Mouse (Mus musculus) CH12.LX (cell line): Measurements from ENCODE around the gene Etl4. TPM values are rescaled to one million over a fixed set of nuclear protein-coding genes. Genes with fewer than 3 reads are reported as not detected.
A peak's percentile ranks its signal among the peaks of the same experiment; 100 is the strongest.

Source experiments
- DNase-seq: peaks from one replicate; pipeline ENCODE4 v3.0.0-alpha.2; 2013; ENCODE audit errors: extremely low read depth
- H3K27ac ChIP-seq: 2 replicates; pipeline ENCODE4 v1.5.1; 2012; ENCODE audit warnings: low read depth, mild to moderate bottlenecking, control low read depth, moderate library complexity; ENCODE audit not compliant: insufficient read depth
- H3K27me3 ChIP-seq: replicated peaks from 2 replicates; pipeline ENCODE3; 2012; ENCODE audit warnings: inconsistent platforms
- H3K36me3 ChIP-seq, 2 experiments: replicated peaks in 1 of 2; 2 replicates each; pipeline versions ENCODE3 to v1.6.1; 2012; ENCODE audit warnings: inconsistent platforms in 1 of 2, low read length in 1 of 2, mild to moderate bottlenecking in 1 of 2, mixed read lengths in 1 of 2, moderate library complexity in 1 of 2; ENCODE audit not compliant: control insufficient read depth in 1 of 2, insufficient read depth in 1 of 2
- H3K4me1 ChIP-seq, 2 experiments: 2 replicates each; pipeline ENCODE4 v1.6.1; 2012; ENCODE audit warnings: inconsistent platforms in 1 of 2, moderate library complexity in 1 of 2; ENCODE audit not compliant: insufficient read depth in 2 of 2, control insufficient read depth in 1 of 2
- H3K4me2 ChIP-seq: 2 replicates; pipeline ENCODE4 v1.6.1; 2012; ENCODE audit warnings: low read depth, mild to moderate bottlenecking, control low read depth; ENCODE audit not compliant: poor library complexity, insufficient read depth, severe bottlenecking
- H3K4me3 ChIP-seq, 3 experiments: fragments of 150-350 bp in 1 of 3; sonication (generic) in 1 of 3; replicated peaks in 1 of 3; 2 replicates each; pipeline versions ENCODE3 to v1.5.1; 2011 to 2012; ENCODE audit warnings: low read depth in 2 of 3, low read length in 2 of 3, mild to moderate bottlenecking in 2 of 3, moderate library complexity in 2 of 3, control low read depth in 1 of 3, improper control_type of control experiment in 1 of 3, inconsistent platforms in 1 of 3, mixed read lengths in 1 of 3; ENCODE audit not compliant: poor library complexity in 1 of 3
- H3K79me2 ChIP-seq: replicated peaks from 2 replicates; pipeline ENCODE4 v1.6.1; 2012; ENCODE audit warnings: mild to moderate bottlenecking, moderate library complexity; ENCODE audit not compliant: control insufficient read depth, poor library complexity, insufficient read depth, severe bottlenecking; ENCODE audit errors: extremely low read depth
- H3K9ac ChIP-seq: 2 replicates; pipeline ENCODE4 v1.6.1; 2012; ENCODE audit warnings: low read depth, mild to moderate bottlenecking, control low read depth, moderate library complexity; ENCODE audit not compliant: insufficient read depth
- H3K9me3 ChIP-seq: replicated peaks from 2 replicates; pipeline ENCODE3; 2012; ENCODE audit warnings: low read length, inconsistent platforms, mixed read lengths
- BHLHE40 ChIP-seq: IDR thresholded peaks from 2 replicates; pipeline ENCODE4 v1.6.1; 2011; ENCODE audit warnings: mild to moderate bottlenecking, low read depth, low read length, improper control_type of control experiment
- CHD1 ChIP-seq: IDR thresholded peaks from 2 replicates; pipeline ENCODE4 v1.6.1; 2012; ENCODE audit warnings: low read depth, low read length, improper control_type of control experiment, inconsistent platforms
- CTCF ChIP-seq, 2 experiments: IDR thresholded peaks in 1 of 2; conservative IDR thresholded peaks in 1 of 2; 2 replicates each; pipeline ENCODE4 v1.5.1; 2011 to 2012; ENCODE audit warnings: low read depth in 2 of 2, low read length in 2 of 2, improper control_type of control experiment in 1 of 2, inconsistent platforms in 1 of 2, mild to moderate bottlenecking in 1 of 2, moderate library complexity in 1 of 2
- ELF1 ChIP-seq: IDR thresholded peaks from 2 replicates; pipeline ENCODE4 v1.6.1; 2014; ENCODE audit warnings: low read depth, mild to moderate bottlenecking, inconsistent platforms, low read length, improper control_type of control experiment
- EP300 ChIP-seq: IDR thresholded peaks from 2 replicates; pipeline ENCODE4 v1.6.1; 2011; ENCODE audit warnings: low read length, improper control_type of control experiment
- ETS1 ChIP-seq: conservative IDR thresholded peaks from 2 replicates; pipeline ENCODE4 v1.6.1; 2012; ENCODE audit warnings: low read depth, mild to moderate bottlenecking, inconsistent platforms, low read length, improper control_type of control experiment, moderate library complexity
- GABPA ChIP-seq: IDR thresholded peaks from 2 replicates; pipeline ENCODE4 v1.6.1; 2012; ENCODE audit warnings: low read depth, low read length, improper control_type of control experiment, inconsistent platforms; ENCODE audit not compliant: insufficient replicate concordance
- HCFC1 ChIP-seq: IDR thresholded peaks from 2 replicates; pipeline ENCODE4 v1.6.1; 2012; ENCODE audit warnings: low read depth, mild to moderate bottlenecking, inconsistent platforms, low read length, improper control_type of control experiment
- IRF4 ChIP-seq: IDR thresholded peaks from 2 replicates; pipeline ENCODE4 v1.6.1; 2014; ENCODE audit warnings: low read depth, mild to moderate bottlenecking, inconsistent platforms, low read length, improper control_type of control experiment
- JUN ChIP-seq: IDR thresholded peaks from 2 replicates; pipeline ENCODE4 v1.6.1; 2011; ENCODE audit warnings: low read depth, mild to moderate bottlenecking, low read length, improper control_type of control experiment, moderate library complexity; ENCODE audit not compliant: insufficient read depth
- JUND ChIP-seq: conservative IDR thresholded peaks from 2 replicates; pipeline ENCODE4 v1.6.1; 2011; ENCODE audit warnings: low read depth, low read length, improper control_type of control experiment
- MAX ChIP-seq: IDR thresholded peaks from 2 replicates; pipeline ENCODE4 v1.6.1; 2011; ENCODE audit warnings: low read length, improper control_type of control experiment
- MAZ ChIP-seq: IDR thresholded peaks from 2 replicates; pipeline ENCODE4 v1.6.1; 2012; ENCODE audit warnings: low read depth, mild to moderate bottlenecking, inconsistent platforms, low read length, improper control_type of control experiment, moderate library complexity
- MEF2A ChIP-seq: IDR thresholded peaks from 2 replicates; pipeline ENCODE4 v1.6.1; 2014; ENCODE audit warnings: low read depth, mild to moderate bottlenecking, inconsistent platforms, low read length, improper control_type of control experiment, borderline replicate concordance
- MYC ChIP-seq: IDR thresholded peaks from 2 replicates; pipeline ENCODE4 v1.6.1; 2011; ENCODE audit warnings: low read depth, mild to moderate bottlenecking, improper control_type of control experiment, low read length
- NELFE ChIP-seq: IDR thresholded peaks from 2 replicates; pipeline ENCODE4 v1.6.1; 2011; ENCODE audit warnings: low read depth, low read length, improper control_type of control experiment
- PAX5 ChIP-seq: IDR thresholded peaks from 2 replicates; pipeline ENCODE4 v1.6.1; 2012; ENCODE audit warnings: low read length, inconsistent platforms, mixed read lengths
- POLR2AphosphoS2 ChIP-seq: IDR thresholded peaks from 2 replicates; pipeline ENCODE4 v1.6.1; 2011; ENCODE audit warnings: low read depth, low read length, improper control_type of control experiment
- RAD21 ChIP-seq: IDR thresholded peaks from 2 replicates; pipeline ENCODE4 v1.6.1; 2011; ENCODE audit warnings: low read depth, mild to moderate bottlenecking, low read length, improper control_type of control experiment, moderate library complexity
- RCOR1 ChIP-seq: conservative IDR thresholded peaks from 2 replicates; pipeline ENCODE4 v1.6.1; 2012; ENCODE audit warnings: low read depth, mild to moderate bottlenecking, inconsistent platforms, low read length, improper control_type of control experiment
- SMC3 ChIP-seq: IDR thresholded peaks from 2 replicates; pipeline ENCODE4 v1.6.1; 2011; ENCODE audit warnings: low read depth, low read length, improper control_type of control experiment
- TBP ChIP-seq: conservative IDR thresholded peaks from 2 replicates; pipeline ENCODE4 v1.6.1; 2011; ENCODE audit warnings: low read depth, low read length, improper control_type of control experiment
- TCF12 ChIP-seq: IDR thresholded peaks from 2 replicates; pipeline ENCODE4 v1.6.1; 2014; ENCODE audit warnings: low read depth, mild to moderate bottlenecking, inconsistent platforms, low read length, improper control_type of control experiment
- ZC3H11A ChIP-seq: IDR thresholded peaks from 2 replicates; pipeline ENCODE4 v1.6.1; 2012; ENCODE audit warnings: low read depth, mild to moderate bottlenecking, inconsistent platforms, low read length, improper control_type of control experiment
- ZMIZ1 ChIP-seq: IDR thresholded peaks from 2 replicates; pipeline ENCODE4 v1.6.1; 2012; ENCODE audit warnings: low read depth, mild to moderate bottlenecking, inconsistent platforms, low read length, improper control_type of control experiment
- ZNF384 ChIP-seq: IDR thresholded peaks from 2 replicates; pipeline ENCODE4 v1.6.1; 2012; ENCODE audit warnings: low read depth, low read length, improper control_type of control experiment, inconsistent platforms
- dilution Hi-C: fragments of 300-500 bp; cut with MboI; formaldehyde crosslinking; loops from 2 replicates; pipeline ENCODE4 v1.14.3; 2020; ENCODE audit warnings: low sequenced_read_pairs; ENCODE audit not compliant: extremely low pct_unique_long_range_greater_than_20kb, extremely low pct_ligation_motif_present
- in situ Hi-C: fragments of 300-500 bp; cut with MboI; formaldehyde crosslinking; loops from 3 replicates; pipeline ENCODE4 v1.14.3; 2019; ENCODE audit warnings: low sequenced_read_pairs, low pct_ligation_motif_present, low pct_unique_long_range_greater_than_20kb, mixed read lengths
- polyA plus RNA-seq: library from polyadenylated mRNA; unstranded; fragments of >175 nt; gene quantifications from 2 replicates; pipeline ENCODE4 v1.2.1, GENCODE M21; 2012; ENCODE audit warnings: low read depth; ENCODE audit not compliant: insufficient read length
- total RNA-seq, 2 experiments: library from RNA; depleted of rRNA; stranded (reverse); fragments of 300-350 nt in 1 of 2; fragments of >200 nt in 1 of 2; gene quantifications; 2 replicates each; pipeline ENCODE4 v1.2.3; 2012 to 2014

Etl4 gene
- total and polyA plus RNA-seq, 3 experiments = 7.2 to 18.6 (median 11.7) TPM

- dilution Hi-C loops (no loop called here), in situ Hi-C loops (no loop called here)
- TF ChIP-seq GABPA (no peak), ZC3H11A (no peak), CHD1 (no peak), BHLHE40 (no peak), TBP (no peak)
- no peak overlapping the region for H3K27ac ChIP-seq
- no peak for DNase-seq
- no peaks in the 10 kb centered on the region for H3K27me3 ChIP-seq
- peaks cover 0 to 4% of the 10 kb centered on the region in 2 experiments for H3K36me3 ChIP-seq
- no peak overlapping the region for H3K4me3 ChIP-seq
- H3K4me1 ChIP-seq = peaks cover 19 to 31% of the 10 kb centered on the region in 2 experiments; a peak in 3 of 4 replicates
- no peaks in the 10 kb centered on the region; the same call in 1 of the 2 replicates for H3K79me2 ChIP-seq
- H3K9ac ChIP-seq = no peak overlapping the region
- H3K9me3 ChIP-seq = no peaks in the 10 kb centered on the region
- no peak overlapping the region for H3K4me2 ChIP-seq
Observed at GRCm38 (mm10) chr2:20692898-20693297, 783.3 kb downstream of the Etl4 start.

- Histone ChIP-seq H3K4me2 (no peak overlapping the region), H3K4me1 (peaks cover 19 to 35% of the 10 kb centered on the region in 2 experiments), H3K79me2 (no peaks in the 10 kb centered on the region; the same call in 1 of the 2 replicates), H3K4me3 (no peak overlapping the region), H3K9me3 (no peaks in the 10 kb centered on the region), H3K27ac (no peak overlapping the region), H3K9ac (no peak overlapping the region), H3K27me3 (no peaks in the 10 kb centered on the region), H3K36me3 (peaks cover 0 to 4% of the 10 kb centered on the region in 2 experiments)
- dilution Hi-C loops (no loop called here), in situ Hi-C loops (no loop called here)
- no peak for DNase-seq
- TF ChIP-seq RAD21 = peak; percentile 8
- TF ChIP-seq SMC3 = peak; percentile 23; the same call in 1 of the 2 replicates
- TF ChIP-seq CTCF (conservative IDR thresholded peaks at IDR 0.05 in 1 of 2, IDR thresholded peaks at IDR 0.05 in 1 of 2; ENCODE audit: low read depth in 2 of 2, low read length in 2 of 2) = peak in 1 of 2 experiments; percentile 34; a peak in 2 of 4 replicates
- no peak for TF ChIP-seq IRF4
Observed at GRCm38 (mm10) chr2:20693772-20694171, 784.2 kb downstream of the Etl4 start.

GRCm38 (mm10) chr2:20697719-20698118 is 788.1 kb downstream of the Etl4 start:
- no peaks in the 10 kb centered on the region; the same call in 1 of the 2 replicates for H3K79me2 ChIP-seq
- dilution Hi-C loops = no loop called here
- peak; percentile 56 for DNase-seq
- H3K4me3 ChIP-seq = no peak overlapping the region
- H3K27ac ChIP-seq = no peak overlapping the region
- no peak overlapping the region for H3K9ac ChIP-seq
- H3K9me3 ChIP-seq = no peaks in the 10 kb centered on the region
- peaks cover 14 to 20% of the 10 kb centered on the region in 2 experiments for H3K4me1 ChIP-seq
- H3K4me2 ChIP-seq = peak overlapping the region; percentile 50; the same call in 1 of the 2 replicates
- no peaks in the 10 kb centered on the region for H3K27me3 ChIP-seq
- H3K36me3 ChIP-seq = no peaks in the 10 kb centered on the region
- in situ Hi-C loops = no loop called here
- TF ChIP-seq EP300 (peak; percentile 90), ELF1 (no peak), ETS1 (peak; percentile 81), JUN (peak; percentile 82), CTCF (conservative IDR thresholded peaks at IDR 0.05 in 1 of 2, IDR thresholded peaks at IDR 0.05 in 1 of 2; ENCODE audit: low read depth in 2 of 2, low read length in 2 of 2) (no peak), MAX (peak; percentile 98), ZNF384 (no peak), MEF2A (peak; percentile 88), GABPA (no peak), JUND (peak; percentile 92), BHLHE40 (peak; percentile 66), IRF4 (peak; percentile 92), ZMIZ1 (no peak), NELFE (no peak), RCOR1 (peak; percentile 91; the same call in 1 of the 2 replicates), TCF12 (peak; percentile 85), POLR2AphosphoS2 (no peak), HCFC1 (no peak), ZC3H11A (no peak), MAZ (no peak), PAX5 (no peak), MYC (peak; percentile 98)
